Mouse (Mus musculus) kidney, adult 8-10 months (tissue): ENCODE results near the gene Samd13.

ENCODE experiments used
- DNase-seq, 2 experiments: peaks; one replicate each; pipeline ENCODE4 v3.0.0; 2022

Gene Samd13

GRCm38 (mm10) chr3:146661001-146661400 is 24.4 kb downstream of the Samd13 start:
- DNase-seq, result no peak

DNA sequence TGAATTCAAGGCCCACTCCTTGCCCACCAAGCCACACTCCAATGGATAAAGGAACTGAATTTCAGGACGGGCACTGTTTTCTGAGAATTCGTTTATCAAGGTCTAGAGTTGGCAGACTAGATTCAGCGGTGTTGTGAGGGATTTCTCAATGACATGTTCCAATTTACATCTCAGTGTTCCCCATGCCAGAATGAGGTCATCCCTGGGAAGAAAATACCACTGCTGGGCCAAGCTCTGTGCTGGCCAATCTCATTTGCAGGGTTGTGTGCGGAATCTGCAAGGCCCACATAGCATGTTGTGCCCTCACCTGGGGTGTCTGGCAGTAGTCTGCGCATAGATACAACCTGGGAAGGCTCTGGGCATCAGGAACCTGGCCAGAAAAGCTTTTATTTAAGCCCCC is 26.1 kb downstream of the Samd13 start:
- no peak for DNase-seq

GRCm38 (mm10) chr3:146658061-146658639 is 27.2 kb downstream of the Samd13 start:
- no peak for DNase-seq

DNA sequence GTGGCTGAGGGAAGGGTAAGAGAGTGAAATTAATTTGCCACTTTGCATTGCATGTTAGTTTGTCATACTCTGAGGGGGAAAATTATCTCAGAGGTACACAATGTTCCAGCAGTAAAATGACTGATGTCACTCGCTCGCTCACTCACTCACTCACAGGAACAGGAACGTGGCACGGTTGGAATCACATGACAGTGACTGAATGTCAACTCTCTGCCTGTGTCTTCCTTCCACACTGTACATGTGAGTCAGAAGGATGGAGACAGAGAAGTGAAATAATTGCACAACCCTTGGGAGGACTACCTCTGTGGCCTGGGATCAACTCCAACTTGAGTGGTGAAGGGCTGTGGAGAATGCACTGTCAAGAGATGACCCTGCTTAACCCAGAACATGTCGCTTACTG is 28.0 kb downstream of the Samd13 start:
- DNase-seq, result no peak

- no peak for DNase-seq
These were observed 30.2 kb downstream of the Samd13 start for GRCm38 (mm10) chr3:146655111-146655577.

DNA sequence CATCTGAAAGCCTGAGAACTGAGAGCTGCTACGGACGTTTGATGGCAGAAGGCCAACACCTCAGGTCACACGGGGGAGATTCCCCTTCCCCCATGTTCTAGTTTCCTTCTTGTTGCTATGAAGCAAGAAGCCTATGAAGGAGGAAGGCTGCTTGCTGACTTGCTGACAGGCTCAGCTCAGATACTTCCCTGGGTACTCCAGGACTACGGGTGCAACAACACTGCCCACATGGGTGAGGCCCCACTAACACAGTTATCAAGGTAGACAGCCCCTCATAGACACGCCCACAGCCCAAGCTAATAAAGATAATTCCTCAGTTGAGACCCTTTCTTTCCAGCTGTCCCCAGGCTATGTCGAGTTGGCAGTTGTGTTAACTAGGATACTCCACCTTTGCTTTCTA is 31.7 kb downstream of the Samd13 start:
- no peak for DNase-seq

DNA sequence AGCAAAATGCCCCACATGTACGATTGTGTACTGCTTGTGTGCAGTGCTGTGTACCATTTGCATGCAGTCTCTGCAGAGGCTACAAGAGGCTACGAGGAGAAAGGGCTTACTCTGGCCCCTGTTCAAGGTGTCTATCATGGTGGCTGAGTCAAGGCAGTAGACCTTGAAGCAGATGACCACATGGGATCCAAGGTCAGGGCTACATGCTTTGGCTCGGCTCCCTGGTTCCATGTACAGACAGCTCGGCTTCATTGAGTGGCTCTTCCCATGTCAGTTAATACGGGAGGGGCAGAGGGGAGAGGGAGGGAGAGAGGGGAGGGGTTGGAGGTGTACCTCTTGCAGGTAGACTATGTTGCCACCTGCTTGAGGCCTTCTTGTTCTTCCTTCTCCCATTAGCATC is 33.0 kb downstream of the Samd13 start:
- no peak for DNase-seq

DNA sequence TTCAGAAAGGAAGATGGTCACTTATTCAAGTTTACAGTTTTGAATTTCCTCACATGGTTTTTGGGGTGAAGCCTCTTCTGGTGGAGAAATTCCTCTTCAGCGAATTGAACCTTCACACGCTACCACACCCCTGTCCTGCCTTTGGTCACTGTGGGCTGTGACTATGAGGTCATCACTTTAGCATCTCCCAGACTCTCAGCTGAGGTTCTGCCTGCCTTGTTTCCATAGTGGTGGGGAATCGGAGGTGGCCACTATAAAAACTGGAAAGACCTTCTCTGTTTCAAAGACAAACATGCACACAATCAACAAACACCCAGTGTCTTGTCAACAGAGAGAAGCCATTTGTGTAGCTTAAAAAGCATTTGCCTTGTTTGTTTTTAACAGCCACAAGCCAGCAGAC is 34.2 kb downstream of the Samd13 start, which contains the start of gene 4930503B20Rik:
4930503B20Rik (minus strand) TSS at position 101 of the 400 bp plus-strand sequence.
- no peak for DNase-seq

GRCm38 (mm10) chr3:146650716-146651115 is 34.7 kb downstream of the Samd13 start:
- no peak for DNase-seq

GRCm38 (mm10) chr3:146649311-146649894 is 36.0 kb downstream of the Samd13 start:
- DNase-seq, result no peak

DNA sequence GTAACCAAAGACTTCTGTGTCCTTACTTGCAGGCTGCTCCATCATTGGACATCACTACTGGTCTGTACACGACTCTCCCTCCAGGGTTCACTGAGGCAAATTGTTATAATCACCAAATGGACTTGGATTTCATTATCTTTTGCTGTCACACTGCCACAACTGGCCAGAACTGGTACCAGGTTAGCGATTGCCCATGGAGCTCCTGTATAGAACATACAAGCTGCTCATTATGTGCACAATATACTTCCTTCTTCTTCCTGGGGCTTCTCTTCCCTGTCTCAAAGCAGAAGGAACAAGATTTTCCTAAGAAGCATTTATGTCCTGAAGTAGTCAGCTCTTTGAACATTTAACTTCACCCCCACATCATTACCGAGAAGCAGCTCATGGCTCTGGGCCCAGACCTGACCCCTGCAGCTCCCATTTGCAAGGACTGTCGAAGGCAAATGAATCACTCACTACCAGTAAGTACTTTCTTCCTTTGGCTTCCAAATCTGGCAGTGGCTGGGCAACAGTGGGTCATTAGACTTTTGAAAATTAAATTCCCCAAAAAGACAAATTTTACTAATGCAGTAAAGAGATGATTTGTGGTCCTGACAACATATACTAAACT is 43.5 kb downstream of the Samd13 start:
- no peak for DNase-seq

DNA sequence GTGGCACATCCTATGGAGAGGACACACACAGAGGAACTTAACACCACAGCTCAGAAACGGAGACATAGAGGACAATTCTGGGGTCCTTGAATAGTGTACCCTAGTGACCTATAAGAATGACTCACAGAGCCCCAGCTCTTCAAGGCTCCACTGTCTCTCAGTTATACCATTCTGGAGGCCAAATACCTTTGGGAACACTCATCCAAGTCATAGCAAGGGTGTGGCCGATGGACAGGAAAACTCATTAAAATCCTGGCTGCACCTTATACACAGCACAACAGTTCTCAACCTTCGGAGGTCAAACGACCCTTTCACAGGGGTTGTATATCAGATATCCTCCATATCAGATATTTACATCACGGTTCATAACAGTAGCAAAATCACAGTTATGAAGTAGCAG is 52.9 kb downstream of the Samd13 start:
- no peak for DNase-seq

- no peak for DNase-seq
These were observed 57.0 kb downstream of the Samd13 start for GRCm38 (mm10) chr3:146628227-146628982.

DNA sequence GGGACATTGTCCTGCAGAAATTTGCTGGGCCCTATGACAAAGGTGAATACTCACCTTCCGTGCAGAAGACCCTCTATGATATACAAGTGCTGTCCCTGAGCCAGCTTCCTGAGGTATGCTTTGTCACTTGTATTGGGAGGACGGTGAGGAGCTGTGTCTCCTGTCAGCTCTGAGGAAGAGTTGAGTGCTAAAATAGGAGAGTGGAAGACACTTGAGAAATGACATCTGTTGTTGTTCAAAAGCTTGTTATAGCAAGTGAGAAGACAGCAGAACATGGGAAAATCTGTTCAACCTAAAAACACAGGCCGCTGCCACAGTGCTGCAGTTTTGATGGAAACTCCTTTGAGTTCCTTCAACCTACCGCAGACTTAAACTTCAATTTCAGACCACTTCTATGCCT is 59.6 kb downstream of the Samd13 start:
- DNase-seq, result no peak

- DNase-seq, result no peak
These were observed 63.4 kb downstream of the Samd13 start for GRCm38 (mm10) chr3:146621966-146622365.

GRCm38 (mm10) chr3:146620555-146621249 is 64.7 kb downstream of the Samd13 start:
- no peak for DNase-seq

DNA sequence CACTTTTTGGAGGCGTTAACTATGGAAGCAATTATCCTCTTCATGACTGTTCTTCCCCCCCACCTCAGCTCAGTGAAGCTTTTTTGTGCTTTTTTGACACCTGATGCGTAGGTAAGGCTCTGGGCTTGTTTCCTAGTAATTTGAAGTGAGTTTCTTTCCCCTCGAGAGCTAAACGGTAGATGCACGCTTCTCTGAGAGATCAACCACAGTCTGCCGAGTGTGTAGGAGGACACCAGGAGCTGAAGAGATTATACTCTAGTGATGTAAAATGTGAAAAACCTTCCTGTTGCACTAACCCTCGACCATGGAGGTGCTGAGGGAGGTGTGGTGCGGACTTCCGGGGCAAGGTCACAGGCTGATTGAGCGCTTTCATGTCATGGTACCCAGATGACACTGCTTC is 65.3 kb downstream of the Samd13 start:
- DNase-seq, result no peak

DNA sequence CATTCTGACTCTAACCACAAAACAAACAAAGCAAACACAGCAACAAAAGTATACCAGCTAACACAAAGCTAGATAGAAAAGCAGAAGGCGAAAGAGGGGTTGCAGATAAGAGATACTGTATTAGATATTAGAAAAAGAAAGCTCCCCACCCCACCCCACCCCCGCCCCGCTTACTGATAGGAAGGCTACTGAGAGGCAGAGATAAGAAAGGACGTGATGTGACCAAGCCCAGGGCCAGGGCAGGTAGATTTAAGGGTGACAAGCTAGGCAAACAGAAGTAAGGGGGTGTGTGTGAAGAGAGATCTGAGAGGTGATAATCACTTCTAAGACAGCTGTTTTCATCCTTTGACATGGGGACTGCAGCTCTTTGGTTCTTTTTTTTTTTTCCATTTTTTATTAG is 67.0 kb downstream of the Samd13 start:
- DNase-seq, result no peak

DNA sequence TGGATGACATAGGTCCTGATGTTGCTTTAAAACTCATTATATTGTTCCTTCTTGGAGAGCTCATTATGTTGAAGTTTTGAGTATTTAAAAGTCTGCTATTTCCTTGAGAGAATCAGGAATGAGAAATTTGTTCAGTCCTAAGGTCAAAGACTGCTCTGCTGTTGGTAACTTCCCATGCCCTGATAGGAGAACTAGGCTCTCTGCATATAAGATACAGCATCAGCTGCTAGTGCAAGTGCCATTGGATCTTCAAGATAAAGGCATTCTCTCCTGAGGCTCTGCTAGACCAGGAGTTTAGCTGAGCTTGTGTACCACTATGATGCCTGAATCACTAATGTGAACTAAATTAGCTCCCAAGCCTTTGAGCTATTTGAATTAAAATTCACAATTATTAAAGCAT is 67.4 kb downstream of the Samd13 start:
- no peak for DNase-seq

- DNase-seq, result no peak
These were observed 68.7 kb downstream of the Samd13 start for GRCm38 (mm10) chr3:146616533-146617283.

DNA sequence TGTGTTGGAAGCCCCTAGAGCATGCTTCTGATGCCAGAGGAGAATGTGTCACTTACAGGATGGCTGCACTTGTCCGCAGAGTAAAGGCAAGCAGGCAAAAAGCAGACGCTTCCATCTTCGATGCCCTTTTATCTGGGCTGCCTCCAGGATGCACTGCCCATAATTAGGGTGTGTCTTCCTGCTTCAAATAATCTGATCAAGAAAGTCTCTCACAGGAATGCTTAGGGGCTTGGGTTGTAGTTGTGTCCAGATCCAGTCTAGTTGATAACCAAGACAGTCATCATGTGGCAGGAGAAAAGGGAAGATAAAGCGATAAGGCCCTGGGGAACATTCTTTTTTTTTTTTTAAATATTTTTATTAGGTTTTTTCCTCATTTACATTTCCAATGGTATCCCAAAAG is 69.9 kb downstream of the Samd13 start, which contains the start of gene Dnase2b:
Dnase2b (minus strand) TSS at position 101 of the 400 bp plus-strand sequence.
- DNase-seq, result no peak

DNA sequence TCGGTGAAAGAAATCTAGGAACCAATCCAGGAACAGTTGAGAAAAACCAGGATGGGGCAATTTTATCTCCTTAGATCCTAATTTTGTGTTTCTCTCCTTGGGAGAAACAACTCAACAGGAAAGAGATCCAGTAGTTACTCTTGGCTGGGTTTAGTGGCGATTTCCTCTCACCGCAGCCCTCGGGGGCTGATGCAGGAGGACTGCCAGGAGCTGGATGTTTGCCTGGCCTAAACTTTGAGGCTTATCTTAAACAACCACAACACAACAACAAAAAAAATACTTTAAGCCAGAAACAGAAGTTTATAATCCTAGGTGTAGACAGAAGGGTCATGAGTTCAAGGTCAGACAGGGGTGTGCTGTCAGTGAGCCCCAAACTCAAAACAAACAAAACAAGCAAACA is 73.6 kb downstream of the Samd13 start:
- no peak for DNase-seq
